8 mouse cellular contexts compared by ENCODE assay signal in genomic region chr15:7398609-7399540, GRCm38 (mm10). TPM values are rescaled to one million over a fixed set of nuclear protein-coding genes. Genes with fewer than 3 reads are reported as not detected.
DNase-seq lines count a peak whose midpoint lies in the region; ATAC-seq and TF ChIP-seq lines count a peak whose summit lies in the region.

No protein-coding gene starts in this region.

- H3K4me2 ChIP-seq in embryonic facial prominence, embryonic 14.5 days (ENCODE audit: low read depth, low read length), result peak overlapping the region; percentile 82
- H3K4me2 ChIP-seq in hindbrain, postnatal 0 days (ENCODE audit: low read depth, low read length), result peak overlapping the region; percentile 100

- no peak for TF ChIP-seq CTCF in hindbrain, postnatal 0 days (IDR thresholded peaks at IDR 0.05; ENCODE audit: low read depth)

- H3K36me3 ChIP-seq in embryonic facial prominence, embryonic 14.5 days (ENCODE audit: control insufficient read depth, insufficient read depth, low read length), result no peaks in the 10 kb centered on the region
- no peaks in the 10 kb centered on the region for H3K36me3 ChIP-seq in hindbrain, postnatal 0 days (ENCODE audit: insufficient read depth, low read length)

- H3K4me1 ChIP-seq in embryonic facial prominence, embryonic 14.5 days (ENCODE audit: control insufficient read depth, insufficient read depth, low read length), result peaks cover 10% of the 10 kb centered on the region; the same call in 1 of the 2 replicates
- peaks cover 5% of the 10 kb centered on the region; the same call in 1 of the 2 replicates for H3K4me1 ChIP-seq in hindbrain, postnatal 0 days (ENCODE audit: insufficient read depth, low read length)

- 6% methylated on average over 17 of the region's 17 CpGs for WGBS in embryonic facial prominence, embryonic 14.5 days
- 4% methylated on average over 17 of the region's 17 CpGs for WGBS in hindbrain, postnatal 0 days

- intact Hi-C loops in gastrocnemius, postnatal 36 days (cut with DNase I), result no loop called here

- peak overlapping the region; percentile 70 for H3K9ac ChIP-seq in embryonic facial prominence, embryonic 14.5 days (ENCODE audit: low read depth, low read length)
- peak overlapping the region; percentile 51; the same call in 1 of the 2 replicates for H3K9ac ChIP-seq in hindbrain, postnatal 0 days (replicated peaks; ENCODE audit: low read length)

- H3K27me3 ChIP-seq in embryonic facial prominence, embryonic 14.5 days (replicated peaks; ENCODE audit: control insufficient read depth, insufficient read depth, low read length), result peaks cover 7% of the 10 kb centered on the region
- H3K27me3 ChIP-seq in hindbrain, postnatal 0 days (ENCODE audit: insufficient read depth, low read length), result 0 out of 2 replicates have a peak, but pooled peaks cover 3% of the 10 kb centered on the region

- H3K4me3 ChIP-seq in embryonic facial prominence, embryonic 14.5 days (ENCODE audit: low read depth, low read length), result peak overlapping the region; percentile 56
- H3K4me3 ChIP-seq in hindbrain, postnatal 0 days (ENCODE audit: low read length), result peak overlapping the region; percentile 64

- H3K9me3 ChIP-seq in embryonic facial prominence, embryonic 14.5 days (ENCODE audit: control insufficient read depth, low read length), result 0 out of 2 replicates have a peak, but pooled peaks cover under 1% of the 10 kb centered on the region
- H3K9me3 ChIP-seq in hindbrain, postnatal 0 days (ENCODE audit: low read length), result no peaks in the 10 kb centered on the region

- no peak overlapping the region for H3K27ac ChIP-seq in embryonic facial prominence, embryonic 14.5 days (replicated peaks; ENCODE audit: low read depth, low read length)
- no peak overlapping the region; the same call in 1 of the 2 replicates for H3K27ac ChIP-seq in hindbrain, postnatal 0 days

- peak; percentile 38 for ATAC-seq in embryonic facial prominence, embryonic 14.5 days (ENCODE audit: low read depth)
- ATAC-seq in hindbrain, postnatal 0 days, result peak; percentile 43; the same call in 1 of the 2 replicates
- ATAC-seq in megakaryocyte progenitor cell, adult 5-6 weeks (replicated peaks; ENCODE audit: poor library complexity), result no peak

- peak; percentile 6 for DNase-seq in gastrocnemius, postnatal 10 days
- DNase-seq in gastrocnemius, postnatal 36 days, result no peak
- peak; percentile 41 for DNase-seq in embryonic facial prominence, embryonic 14.5 days (ENCODE audit: low spot score)
- no peak for DNase-seq in hindbrain, postnatal 0 days (ENCODE audit: low spot score)
- DNase-seq in lung, postnatal 4 days, result peak; percentile 48 to 60
- no peak for DNase-seq in adipocyte (ENCODE audit: low spot score)
- no peak for DNase-seq in urinary bladder, postnatal 14 days (ENCODE audit: low spot score)

RNA-seq across cellular contexts. Expression of gene Egflam, which starts 0.7 kb away (rescaled TPM):
- 10 to 100 TPM; 17.4 to 21.3 TPM for total RNA-seq in gastrocnemius, postnatal 10 days (2021)
- total RNA-seq in gastrocnemius, postnatal 36 days (2021), result 10 to 100 TPM; 12.2 to 13.8 TPM
- 17.6 and 21.8 TPM in 2 replicates for polyA plus RNA-seq in embryonic facial prominence, embryonic 14.5 days (2014; fragmentation: Nextera tagmentation; extraction: Ambion mirVana)
- total RNA-seq in hindbrain, postnatal 0 days (2014; rRNA removed), result 5.6 and 5.9 TPM in 2 replicates
- 7.4 and 8.5 TPM in 2 replicates for polyA plus RNA-seq in hindbrain, postnatal 0 days (2015; fragmentation: Nextera tagmentation; extraction: Ambion mirVana)
- total RNA-seq in megakaryocyte progenitor cell, adult 5-6 weeks (2015), result not detected in 2 replicates
- not detected in 2 replicates for total RNA-seq in megakaryocyte progenitor cell, adult 5-6 weeks (2017)

Comparison
In these comparisons a context has a peak if more than half of its experiments do, and no peak if none do; other contexts are left out.
1. DNase-seq: peak in gastrocnemius, postnatal 10 days (single experiment), embryonic facial prominence, embryonic 14.5 days (single experiment) and lung, postnatal 4 days (2 of 2); none in gastrocnemius, postnatal 36 days (0 of 2), hindbrain, postnatal 0 days (single experiment), adipocyte (single experiment) and urinary bladder, postnatal 14 days (single experiment).